Mouse (Mus musculus): Measurements from ENCODE around the gene Sstr2. TPM values are rescaled to one million over a fixed set of nuclear protein-coding genes. Genes with fewer than 3 reads are reported as not detected.
"Not testable (repeated sequence)": the region's sequence is repeated elsewhere in the genome, so short reads cannot be mapped to it uniquely, and the experiment has no call there.

Sstr2 gene
- total and polyA plus RNA-seq, 2 experiments from 2014 or later: 32.4 to 94.0 TPM

DNA sequence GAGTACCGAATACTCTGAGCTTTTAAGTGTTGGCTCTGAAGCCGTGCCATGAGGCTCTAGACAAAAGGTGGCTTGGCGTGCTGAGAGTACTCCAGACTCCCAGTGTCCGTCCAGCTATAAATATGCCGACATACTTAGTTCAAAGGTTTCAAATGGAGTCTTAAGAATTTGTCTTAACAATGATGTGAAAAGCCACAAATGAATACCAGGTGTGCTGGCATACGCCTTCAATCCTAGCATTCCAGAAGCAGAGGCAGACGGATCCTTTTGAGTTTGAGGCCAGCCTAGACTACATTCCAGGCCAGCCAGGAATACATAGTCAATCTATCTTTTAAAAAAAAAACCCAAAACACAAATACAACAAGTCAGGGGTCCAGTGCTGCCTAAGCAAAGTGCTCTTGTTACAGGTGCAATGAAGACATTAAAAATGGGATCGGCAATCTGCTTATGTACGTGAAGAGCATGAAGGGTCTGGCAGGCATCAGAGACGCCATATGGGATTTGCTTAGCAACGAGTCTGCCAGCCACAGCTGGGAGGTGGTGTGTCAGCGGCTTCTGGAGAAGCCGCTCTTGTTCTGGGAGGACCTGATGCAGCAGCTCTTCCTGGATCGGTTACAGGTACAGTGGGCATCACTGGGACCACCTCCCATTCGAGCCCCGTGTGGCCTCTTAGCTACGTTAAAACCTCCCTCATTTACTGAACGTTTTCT is 35.6 kb downstream of the Sstr2 start:
- no peak for TF ChIP-seq CTCF (IDR thresholded peaks at IDR 0.05; ENCODE audit: low read depth)
- Histone ChIP-seq H3K4me2 (ENCODE audit: low read depth, low read length) (no peak overlapping the region), H3K4me3 (ENCODE audit: low read length) (no peak overlapping the region), H3K27me3 (ENCODE audit: insufficient read depth, low read length) (no peaks in the 10 kb centered on the region), H3K9me3 (ENCODE audit: low read length) (no peaks in the 10 kb centered on the region), H3K4me1 (ENCODE audit: insufficient read depth, low read length) (peaks cover 15% of the 10 kb centered on the region), H3K9ac (replicated peaks; ENCODE audit: low read length) (no peak overlapping the region), H3K27ac (no peak overlapping the region), H3K36me3 (ENCODE audit: insufficient read depth, low read length) (peaks cover 71% of the 10 kb centered on the region)
- 66% methylated on average over 18 of the region's 18 CpGs for WGBS
- DNase-seq (ENCODE audit: low spot score) (peak; percentile 70), ATAC-seq (no peak)

- no peak overlapping the region for H3K4me2 ChIP-seq (ENCODE audit: low read depth, low read length)
- no peaks in the 10 kb centered on the region for H3K9me3 ChIP-seq (ENCODE audit: low read length)
- peak overlapping the region; percentile 58; the same call in 1 of the 2 replicates for H3K27ac ChIP-seq
- H3K9ac ChIP-seq (replicated peaks; ENCODE audit: low read length): no peak overlapping the region
- DNase-seq (ENCODE audit: low spot score) (peak; percentile 81), ATAC-seq (peak; percentile 62)
- H3K4me3 ChIP-seq (ENCODE audit: low read length): no peak overlapping the region
- H3K36me3 ChIP-seq (ENCODE audit: insufficient read depth, low read length): peaks cover 80% of the 10 kb centered on the region
- no peaks in the 10 kb centered on the region for H3K27me3 ChIP-seq (ENCODE audit: insufficient read depth, low read length)
- TF ChIP-seq CTCF (IDR thresholded peaks at IDR 0.05; ENCODE audit: low read depth): no peak
- 47% methylated on average over 8 of the region's 8 CpGs for WGBS
- H3K4me1 ChIP-seq (ENCODE audit: insufficient read depth, low read length): peaks cover 7% of the 10 kb centered on the region
Measured at GRCm38 (mm10) chr11:113656511-113656932, 37.4 kb downstream of the Sstr2 start.

DNA sequence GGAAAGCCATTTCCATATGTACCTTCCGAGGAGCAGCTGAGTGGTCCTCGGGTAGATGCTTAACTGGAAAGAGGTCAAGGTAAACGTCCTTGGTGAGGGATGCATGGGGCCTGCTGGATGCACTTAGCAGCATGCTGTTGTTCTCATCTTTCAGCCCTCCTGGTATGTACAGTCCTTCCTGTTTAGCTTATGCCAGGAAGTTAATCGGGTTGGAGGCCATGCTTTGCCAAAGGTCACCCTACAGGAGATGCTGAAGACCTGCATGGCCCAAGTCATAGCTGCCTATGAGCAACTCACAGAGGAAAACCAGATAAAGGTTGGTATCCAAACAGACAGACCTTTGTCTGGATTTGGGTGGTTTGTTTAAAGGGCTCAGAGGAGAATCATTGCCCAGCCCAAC is 38.1 kb downstream of the Sstr2 start:
- Histone ChIP-seq H3K4me1 (ENCODE audit: insufficient read depth, low read length) (peaks cover 7% of the 10 kb centered on the region), H3K4me2 (ENCODE audit: low read depth, low read length) (no peak overlapping the region), H3K27ac (no peak overlapping the region; the same call in 1 of the 2 replicates), H3K4me3 (ENCODE audit: low read length) (no peak overlapping the region), H3K9me3 (ENCODE audit: low read length) (no peaks in the 10 kb centered on the region), H3K9ac (replicated peaks; ENCODE audit: low read length) (no peak overlapping the region), H3K27me3 (ENCODE audit: insufficient read depth, low read length) (no peaks in the 10 kb centered on the region), H3K36me3 (ENCODE audit: insufficient read depth, low read length) (peaks cover 82% of the 10 kb centered on the region)
- TF ChIP-seq CTCF (IDR thresholded peaks at IDR 0.05; ENCODE audit: low read depth): no peak
- 54% methylated on average over 4 of the region's 4 CpGs for WGBS
- ATAC-seq: no peak
- DNase-seq (ENCODE audit: low spot score): no peak

DNA sequence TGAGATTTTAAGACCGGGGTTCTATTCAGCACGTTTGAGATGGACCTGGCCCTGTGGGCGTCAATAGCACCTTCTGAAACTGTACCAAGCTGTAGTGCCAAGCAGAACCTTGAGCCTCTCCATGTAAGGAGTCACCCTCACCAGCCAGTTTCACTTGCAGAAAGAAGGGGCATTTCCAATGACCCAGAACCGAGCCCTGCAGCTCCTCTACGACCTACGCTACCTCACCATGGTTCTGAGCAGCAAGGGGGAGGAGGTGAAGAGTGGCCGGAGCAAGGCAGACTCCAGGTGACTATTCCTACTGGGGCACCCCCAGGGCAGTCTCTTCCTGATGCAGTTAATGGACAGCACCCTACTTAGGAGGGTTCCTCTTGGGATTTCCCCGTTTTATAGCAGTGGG is 39.2 kb downstream of the Sstr2 start:
- no peak overlapping the region for H3K4me2 ChIP-seq (ENCODE audit: low read depth, low read length)
- no peak for TF ChIP-seq CTCF (IDR thresholded peaks at IDR 0.05; ENCODE audit: low read depth)
- no peak for ATAC-seq

DNA sequence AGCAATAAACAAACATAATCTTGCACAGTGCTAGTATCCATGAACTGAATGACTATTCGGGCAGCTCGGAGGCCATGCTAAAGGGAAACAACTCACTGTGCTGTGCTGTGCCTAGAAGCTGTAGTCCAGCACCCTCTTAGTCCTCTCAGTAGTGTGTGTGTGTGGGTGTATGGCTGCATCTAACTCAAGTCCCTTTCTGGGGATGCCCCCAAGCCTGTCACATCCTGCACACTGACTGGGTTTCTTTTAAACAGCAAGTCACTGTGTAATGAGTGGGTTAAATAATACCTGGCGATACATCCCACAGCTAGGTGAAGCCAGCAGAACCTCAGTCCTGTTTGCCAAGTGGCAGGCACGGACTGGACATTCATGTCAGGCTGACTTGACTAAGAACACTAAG is 39.6 kb downstream of the Sstr2 start:
- peaks cover 74% of the 10 kb centered on the region for H3K36me3 ChIP-seq (ENCODE audit: insufficient read depth, low read length)
- no peak for TF ChIP-seq CTCF (IDR thresholded peaks at IDR 0.05; ENCODE audit: low read depth)
- no peak overlapping the region for H3K27ac ChIP-seq
- 88% methylated on average over 4 of the region's 4 CpGs for WGBS
- H3K4me1 ChIP-seq (ENCODE audit: insufficient read depth, low read length): peaks cover 7% of the 10 kb centered on the region
- no peak overlapping the region for H3K4me3 ChIP-seq (ENCODE audit: low read length)
- DNase-seq (ENCODE audit: low spot score): no peak
- H3K4me2 ChIP-seq (ENCODE audit: low read depth, low read length): no peak overlapping the region
- no peaks in the 10 kb centered on the region for H3K27me3 ChIP-seq (ENCODE audit: insufficient read depth, low read length)
- H3K9ac ChIP-seq (replicated peaks; ENCODE audit: low read length): no peak overlapping the region
- no peak for ATAC-seq
- no peaks in the 10 kb centered on the region for H3K9me3 ChIP-seq (ENCODE audit: low read length)

More for the DNA sequence above, 39.2 kb downstream of the Sstr2 start:
- H3K27ac ChIP-seq: no peak overlapping the region
- peaks cover 7% of the 10 kb centered on the region for H3K4me1 ChIP-seq (ENCODE audit: insufficient read depth, low read length)
- H3K9me3 ChIP-seq (ENCODE audit: low read length): no peaks in the 10 kb centered on the region
- peaks cover 74% of the 10 kb centered on the region for H3K36me3 ChIP-seq (ENCODE audit: insufficient read depth, low read length)
- WGBS: 90% methylated on average over 8 of the region's 8 CpGs
- no peak overlapping the region for H3K4me3 ChIP-seq (ENCODE audit: low read length)
- H3K9ac ChIP-seq (replicated peaks; ENCODE audit: low read length): no peak overlapping the region
- no peaks in the 10 kb centered on the region for H3K27me3 ChIP-seq (ENCODE audit: insufficient read depth, low read length)
- no peak for DNase-seq (ENCODE audit: low spot score)

GRCm38 (mm10) chr11:113660213-113660612 is 41.1 kb downstream of the Sstr2 start:
- H3K27ac ChIP-seq; H3K4me3 ChIP-seq (ENCODE audit: low read length); H3K9ac ChIP-seq (replicated peaks; ENCODE audit: low read length); H3K27me3 ChIP-seq (ENCODE audit: insufficient read depth, low read length); ATAC-seq; H3K9me3 ChIP-seq (ENCODE audit: low read length); H3K4me1 ChIP-seq (ENCODE audit: insufficient read depth, low read length); DNase-seq (ENCODE audit: low spot score); H3K4me2 ChIP-seq (ENCODE audit: low read depth, low read length): not testable (repeated sequence)
- peak; percentile 26; the same call in 1 of the 2 replicates for TF ChIP-seq CTCF (IDR thresholded peaks at IDR 0.05; ENCODE audit: low read depth)
- WGBS: 100% methylated on average over 3 of the region's 3 CpGs
- H3K36me3 ChIP-seq (ENCODE audit: insufficient read depth, low read length): peaks cover 60% of the 10 kb centered on the region

DNA sequence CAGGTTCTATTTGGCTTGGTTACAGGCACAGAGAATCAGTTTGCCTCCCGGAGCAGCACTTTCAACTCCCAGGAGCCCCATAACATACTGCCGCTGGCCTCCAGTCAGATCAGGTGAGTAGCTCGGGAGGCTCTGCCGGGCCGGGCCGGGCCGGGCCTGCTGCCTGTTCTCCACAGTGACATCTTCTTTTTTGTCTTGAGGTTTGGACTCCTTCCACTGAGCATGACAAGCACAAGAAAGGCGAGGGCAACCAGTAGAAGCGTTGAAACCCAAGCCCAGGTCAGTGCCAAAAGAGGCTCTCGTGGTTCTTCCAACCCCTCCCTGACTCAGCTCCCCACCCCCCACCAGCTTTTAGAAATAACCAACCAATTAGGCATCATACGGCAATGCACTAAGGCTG is 41.8 kb downstream of the Sstr2 start:
- DNase-seq (ENCODE audit: low spot score): no peak
- peaks cover 7% of the 10 kb centered on the region for H3K4me1 ChIP-seq (ENCODE audit: insufficient read depth, low read length)
- H3K27me3 ChIP-seq (ENCODE audit: insufficient read depth, low read length): no peaks in the 10 kb centered on the region
- no peak overlapping the region for H3K4me3 ChIP-seq (ENCODE audit: low read length)
- 74% methylated on average over 11 of the region's 11 CpGs for WGBS
- H3K27ac ChIP-seq: no peak overlapping the region
- H3K9me3 ChIP-seq (ENCODE audit: low read length): no peaks in the 10 kb centered on the region
- no peak for TF ChIP-seq CTCF (IDR thresholded peaks at IDR 0.05; ENCODE audit: low read depth)
- no peak overlapping the region for H3K9ac ChIP-seq (replicated peaks; ENCODE audit: low read length)
- no peak overlapping the region for H3K4me2 ChIP-seq (ENCODE audit: low read depth, low read length)
- H3K36me3 ChIP-seq (ENCODE audit: insufficient read depth, low read length): peaks cover 54% of the 10 kb centered on the region
- ATAC-seq: no peak

Data from hindbrain, postnatal 0 days (tissue).